Mouse (Mus musculus): ENCODE results near the gene Pmvk.

- TF ChIP-seq POLR2A (IDR thresholded peaks at IDR 0.05; ENCODE audit: extremely low read depth, insufficient read depth, low read length) (peak; percentile 85), CTCF (IDR thresholded peaks at IDR 0.05; ENCODE audit: extremely low read depth, insufficient read depth, low read length) (no peak)
Observed at GRCm38 (mm10) chr3:89458965-89459807, 4.8 kb downstream of the Pmvk start.
